Mouse (Mus musculus) olfactory bulb, adult 2 months (tissue): ENCODE results near the gene Inf2. TPM values are rescaled to one million over a fixed set of nuclear protein-coding genes. Genes with fewer than 3 reads are reported as not detected.

Experiments used
- H3K27ac ChIP-seq: fragments of 200-500 bp; 2 replicates; pipeline ENCODE4 v1.5.1; 2012; ENCODE audit warnings: low read depth, low read length; ENCODE audit not compliant: insufficient read depth
- H3K4me1 ChIP-seq: fragments of 200-500 bp; 2 replicates; pipeline ENCODE4 v1.6.1; 2012; ENCODE audit warnings: low read length; ENCODE audit not compliant: control insufficient read depth, insufficient read depth
- H3K4me3 ChIP-seq: fragments of 200-500 bp; 2 replicates; pipeline ENCODE4 v1.5.1; 2012; ENCODE audit warnings: mild to moderate bottlenecking, low read depth, low read length, moderate library complexity; ENCODE audit not compliant: insufficient read depth
- CTCF ChIP-seq: fragments of 200-500 bp; IDR thresholded peaks from 2 replicates; pipeline ENCODE4 v1.5.1; 2012; ENCODE audit warnings: low read depth, mild to moderate bottlenecking, low read length, moderate library complexity; ENCODE audit not compliant: insufficient read depth
- POLR2A ChIP-seq: fragments of 200-500 bp; IDR thresholded peaks from 2 replicates; pipeline ENCODE4 v1.6.1; 2012; ENCODE audit warnings: mild to moderate bottlenecking, low read depth, low read length, moderate library complexity; ENCODE audit not compliant: insufficient read depth
- WGBS: fragments of 180-500 bp; shearing (Covaris S2); methylation state at CpG from one replicate; pipeline ENCODE4 v1.1.7; 2018; 5-methylcytosine and 5-hydroxymethylcytosine counted together
- polyA plus RNA-seq: library from polyadenylated mRNA; stranded (reverse); fragments of >200 nt; gene quantifications from 2 replicates; pipeline ENCODE4 v1.2.4, GENCODE M21; 2012; ENCODE audit warnings: low replicate concordance; ENCODE audit not compliant: missing spikeins, insufficient read depth, insufficient read length

Gene Inf2
- polyA plus RNA-seq, 1 experiment, result not detected

GRCm38 (mm10) chr12:112560176-112560797 is 28.3 kb upstream of the Inf2 start:
- TF ChIP-seq CTCF (no peak), POLR2A (no peak)
- Histone ChIP-seq H3K27ac (no peak overlapping the region), H3K4me1 (peaks cover 21% of the 10 kb centered on the region), H3K4me3 (no peak overlapping the region)
- 61% methylated on average over 5 of the region's 5 CpGs for WGBS

- Histone ChIP-seq H3K4me3 (no peak overlapping the region), H3K27ac (no peak overlapping the region), H3K4me1 (peaks cover 18% of the 10 kb centered on the region)
- TF ChIP-seq CTCF, result no peak
- no peak for TF ChIP-seq POLR2A
- 46% methylated on average over 3 of the region's 3 CpGs for WGBS
These were observed 27.4 kb upstream of the Inf2 start for GRCm38 (mm10) chr12:112561163-112561562.

- H3K4me1 ChIP-seq, result peaks cover 16% of the 10 kb centered on the region
- H3K27ac ChIP-seq, result no peak overlapping the region
- H3K4me3 ChIP-seq, result no peak overlapping the region
- no peak for TF ChIP-seq CTCF
- no peak for TF ChIP-seq POLR2A
- 85% methylated on average over 5 of the region's 5 CpGs for WGBS
These were observed 26.1 kb upstream of the Inf2 start for GRCm38 (mm10) chr12:112562462-112562861.

GRCm38 (mm10) chr12:112563011-112563410 is 25.6 kb upstream of the Inf2 start:
- H3K27ac ChIP-seq, result no peak overlapping the region
- no peak for TF ChIP-seq CTCF
- no peak for TF ChIP-seq POLR2A
- WGBS, result 94% methylated on average over 6 of the region's 6 CpGs

GRCm38 (mm10) chr12:112570160-112570559 is 18.4 kb upstream of the Inf2 start:
- WGBS, result 97% methylated on average over 8 of the region's 8 CpGs

More at GRCm38 (mm10) chr12:112563011-112563410, 25.6 kb upstream of the Inf2 start:
- H3K4me3 ChIP-seq, result no peak overlapping the region
- H3K4me1 ChIP-seq, result peaks cover 16% of the 10 kb centered on the region

GRCm38 (mm10) chr12:112571064-112571463 is 17.5 kb upstream of the Inf2 start:
- TF ChIP-seq CTCF (no peak), POLR2A (no peak)
- H3K4me3 ChIP-seq, result no peak overlapping the region
- WGBS, result 76% methylated on average over 6 of the region's 6 CpGs
- peaks cover 12% of the 10 kb centered on the region for H3K4me1 ChIP-seq
- no peak overlapping the region for H3K27ac ChIP-seq

More at GRCm38 (mm10) chr12:112570160-112570559, 18.4 kb upstream of the Inf2 start:
- no peak overlapping the region for H3K27ac ChIP-seq
- peaks cover 5% of the 10 kb centered on the region for H3K4me1 ChIP-seq
- H3K4me3 ChIP-seq, result no peak overlapping the region
- TF ChIP-seq CTCF, result no peak
- no peak for TF ChIP-seq POLR2A

- Histone ChIP-seq H3K27ac (peak overlapping the region; percentile 87), H3K4me1 (peaks cover 51% of the 10 kb centered on the region), H3K4me3 (no peak overlapping the region)
- 74% methylated on average over 8 of the region's 8 CpGs for WGBS
- TF ChIP-seq CTCF, result no peak
- no peak for TF ChIP-seq POLR2A
These were observed 13.2 kb upstream of the Inf2 start for GRCm38 (mm10) chr12:112575274-112575986.

- no peak overlapping the region for H3K4me3 ChIP-seq
- H3K27ac ChIP-seq, result peak overlapping the region; percentile 93
- no peak for TF ChIP-seq CTCF
- no peak for TF ChIP-seq POLR2A
- WGBS, result 24% methylated on average over 6 of the region's 6 CpGs
- H3K4me1 ChIP-seq, result peaks cover 57% of the 10 kb centered on the region
These were observed 12.2 kb upstream of the Inf2 start for GRCm38 (mm10) chr12:112576341-112576740.

GRCm38 (mm10) chr12:112576749-112577148 is 11.8 kb upstream of the Inf2 start:
- H3K4me3 ChIP-seq, result no peak overlapping the region
- peak overlapping the region; percentile 93 for H3K27ac ChIP-seq
- TF ChIP-seq POLR2A (no peak), CTCF (no peak)
- peaks cover 57% of the 10 kb centered on the region for H3K4me1 ChIP-seq
- WGBS, result 16% methylated on average over 3 of the region's 3 CpGs
